Mouse (Mus musculus) liver, embryonic 14.5 days (tissue): ENCODE measurements at regions not wholly inside any gene's neighbourhood (a gene's known extent, or its start where the extent isn't known, plus 50 kb on each side); places are given as distances from the start of the nearest gene placed in this dataset.

Experiments
- ATAC-seq: fragments of 200-750 bp; cut with Nextera tagmentation; 2 replicates; pipeline ENCODE4 v1.8.0; 2017; ENCODE audit warnings: moderate number of reproducible peaks, mild to moderate bottlenecking, moderate library complexity; ENCODE audit not compliant: insufficient read depth
- DNase-seq, 3 experiments: peaks; one replicate each; pipeline ENCODE4 v3.0.0-alpha.2; 2012 to 2013; ENCODE audit warnings: low read depth in 3 of 3, low spot score in 3 of 3
- H3K27ac ChIP-seq: fragments of 300-500 bp; sonication (generic); 2 replicates; pipeline ENCODE4 v1.5.1; 2014; ENCODE audit warnings: moderate library complexity, mild to moderate bottlenecking, control low read depth, inconsistent platforms
- H3K27me3 ChIP-seq: fragments of 300-500 bp; sonication (generic); 2 replicates; pipeline ENCODE4 v1.6.1; 2014; ENCODE audit warnings: mild to moderate bottlenecking, low read length, moderate library complexity; ENCODE audit not compliant: control insufficient read depth, insufficient read depth
- H3K36me3 ChIP-seq: fragments of 300-500 bp; sonication (generic); replicated peaks from 2 replicates; pipeline ENCODE4 v1.6.1; 2014; ENCODE audit warnings: low read depth; ENCODE audit not compliant: control insufficient read depth, insufficient read depth
- H3K4me1 ChIP-seq, 2 experiments: fragments of 200-500 bp in 1 of 2; fragments of 300-500 bp in 1 of 2; sonication (generic) in 1 of 2; replicated peaks; 2 replicates each; pipeline ENCODE4 v1.6.1; 2012 to 2014; ENCODE audit warnings: antibody characterized with exemption in 1 of 2, inconsistent platforms in 1 of 2, low read length in 1 of 2; ENCODE audit not compliant: control insufficient read depth in 2 of 2, insufficient read depth in 2 of 2
- H3K4me2 ChIP-seq: fragments of 300-500 bp; sonication (generic); 2 replicates; pipeline ENCODE4 v1.6.1; 2014; ENCODE audit warnings: low read depth, mild to moderate bottlenecking, control low read depth, moderate library complexity
- H3K4me3 ChIP-seq, 2 experiments: fragments of 200-500 bp in 1 of 2; fragments of 300-500 bp in 1 of 2; sonication (generic) in 1 of 2; 2 replicates each; pipeline ENCODE4 v1.5.1; 2012 to 2014; ENCODE audit warnings: low read depth in 2 of 2, low read length in 2 of 2, mild to moderate bottlenecking in 2 of 2, control low read depth in 1 of 2, inconsistent platforms in 1 of 2, moderate library complexity in 1 of 2; ENCODE audit not compliant: insufficient read depth in 1 of 2
- H3K9ac ChIP-seq: fragments of 300-500 bp; sonication (generic); replicated peaks from 2 replicates; pipeline ENCODE4 v1.6.1; 2014; ENCODE audit warnings: mild to moderate bottlenecking, control low read depth, moderate library complexity
- H3K9me3 ChIP-seq: fragments of 300-500 bp; sonication (generic); 2 replicates; pipeline ENCODE4 v1.6.1; 2016; ENCODE audit warnings: low read length, mixed read lengths; ENCODE audit not compliant: control insufficient read depth
- CTCF ChIP-seq: IDR thresholded peaks from 2 replicates; pipeline ENCODE4 v1.5.1; 2016; ENCODE audit warnings: antibody characterized with exemption, low read depth, control low read depth
- EP300 ChIP-seq: IDR thresholded peaks from 2 replicates; pipeline ENCODE4 v1.6.1; 2016; ENCODE audit warnings: antibody characterized with exemption, low read depth
- WGBS: fragments of 180-500 bp; shearing (Covaris S2); extraction: QIAGEN DNeasy Blood & Tissue Kit; methylation state at CpG from one replicate; pipeline ENCODE4 v1.1.7; 2014; ENCODE audit not compliant: insufficient replicate concordance; 5-methylcytosine and 5-hydroxymethylcytosine counted together

GRCm38 (mm10) chr12:25451156-25451555 lies 354.2 kb upstream of the Id2 start:
- H3K36me3 ChIP-seq: no peaks in the 10 kb centered on the region
- DNase-seq: no peak
- no peak overlapping the region for H3K9ac ChIP-seq
- no peak overlapping the region for H3K4me2 ChIP-seq
- no peak overlapping the region for H3K4me3 ChIP-seq
- TF ChIP-seq CTCF (no peak), EP300 (no peak)
- WGBS: 51% methylated on average over 2 of the region's 2 CpGs
- H3K27ac ChIP-seq: no peak overlapping the region
- no peaks in the 10 kb centered on the region for H3K9me3 ChIP-seq
- ATAC-seq: no peak
- H3K4me1 ChIP-seq: no peaks in the 10 kb centered on the region
- no peaks in the 10 kb centered on the region for H3K27me3 ChIP-seq

GRCm38 (mm10) chr12:25444355-25444754 lies 347.4 kb upstream of the Id2 start:
- WGBS: 55% methylated on average over 2 of the region's 2 CpGs
- Histone ChIP-seq H3K4me2 (no peak overlapping the region), H3K36me3 (no peaks in the 10 kb centered on the region), H3K27me3 (no peaks in the 10 kb centered on the region), H3K9me3 (no peaks in the 10 kb centered on the region), H3K4me3 (no peak overlapping the region), H3K4me1 (no peaks in the 10 kb centered on the region), H3K27ac (no peak overlapping the region), H3K9ac (no peak overlapping the region)
- ATAC-seq (no peak), DNase-seq (no peak)
- TF ChIP-seq EP300 (no peak), CTCF (no peak)

DNA sequence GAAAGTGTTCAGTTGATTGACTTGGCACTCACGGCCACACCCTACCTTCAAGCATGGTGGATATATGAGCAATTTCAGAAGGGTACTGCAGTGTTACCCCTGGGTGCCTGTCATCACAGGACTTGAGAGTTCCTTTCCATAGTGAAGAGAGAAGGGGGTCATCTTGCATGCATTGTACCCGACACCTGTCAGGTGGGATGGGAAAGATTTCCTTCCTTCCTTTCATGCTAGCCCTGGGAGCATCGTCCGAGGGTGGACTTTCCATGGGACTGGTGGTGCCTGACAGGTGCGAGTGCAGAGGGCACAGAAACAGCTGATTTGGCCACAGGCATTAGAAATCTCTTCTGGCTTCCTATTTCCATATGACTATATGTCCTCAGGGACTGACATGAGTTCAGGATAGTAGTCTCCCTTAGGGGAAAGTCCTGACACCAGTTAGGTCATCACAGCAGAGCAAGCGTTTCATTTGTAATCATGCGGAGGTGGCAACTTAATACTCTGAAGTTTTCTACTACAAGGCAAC lies 342.1 kb upstream of the Id2 start:
- WGBS: 64% methylated on average over 7 of the region's 7 CpGs
- no peak for TF ChIP-seq CTCF
- no peak for TF ChIP-seq EP300
- Histone ChIP-seq H3K4me2 (no peak overlapping the region), H3K9me3 (no peaks in the 10 kb centered on the region), H3K27me3 (no peaks in the 10 kb centered on the region), H3K4me1 (no peaks in the 10 kb centered on the region), H3K9ac (no peak overlapping the region), H3K27ac (no peak overlapping the region), H3K36me3 (no peaks in the 10 kb centered on the region), H3K4me3 (no peak overlapping the region)
- DNase-seq: no peak
- ATAC-seq: no peak

GRCm38 (mm10) chr12:25438217-25439028 lies 341.5 kb upstream of the Id2 start:
- DNase-seq (peak in 1 of 3 experiments; percentile 17), ATAC-seq (no peak)
- Histone ChIP-seq H3K27me3 (no peaks in the 10 kb centered on the region), H3K9ac (no peak overlapping the region), H3K4me1 (no peaks in the 10 kb centered on the region), H3K36me3 (no peaks in the 10 kb centered on the region), H3K4me2 (no peak overlapping the region), H3K4me3 (no peak overlapping the region), H3K9me3 (no peaks in the 10 kb centered on the region), H3K27ac (no peak overlapping the region)
- no peak for TF ChIP-seq EP300
- TF ChIP-seq CTCF: no peak
- WGBS: 23% methylated on average over 8 of the region's 8 CpGs

DNA sequence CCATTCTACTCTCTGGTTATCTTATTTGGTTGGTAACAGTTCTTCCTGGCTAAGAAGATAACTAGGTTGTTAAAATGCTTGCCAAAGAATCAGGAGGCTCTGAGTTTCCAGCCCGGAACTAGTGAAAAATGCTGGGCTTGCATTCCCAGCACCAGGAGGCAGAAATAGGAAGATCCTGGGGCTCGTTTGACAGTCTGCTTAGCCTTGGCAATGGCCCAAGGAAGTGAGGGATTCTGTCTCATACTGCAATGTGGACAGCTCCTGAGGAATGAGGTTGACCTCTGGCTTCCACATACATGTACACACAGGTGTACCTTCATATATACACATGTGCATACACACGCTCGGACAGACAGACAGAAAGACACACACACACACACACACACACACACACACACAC lies 340.6 kb upstream of the Id2 start:
- no peak for TF ChIP-seq EP300
- no peak for TF ChIP-seq CTCF
- Histone ChIP-seq H3K4me3 (no peak overlapping the region), H3K4me2 (no peak overlapping the region), H3K9me3 (no peaks in the 10 kb centered on the region), H3K27ac (no peak overlapping the region), H3K9ac (no peak overlapping the region), H3K27me3 (no peaks in the 10 kb centered on the region), H3K4me1 (no peaks in the 10 kb centered on the region), H3K36me3 (no peaks in the 10 kb centered on the region)
- 58% methylated on average over 4 of the region's 4 CpGs for WGBS
- ATAC-seq (no peak), DNase-seq (no peak)
